Mouse (Mus musculus): Measurements from ENCODE around the gene Dhx16.

The Dhx16 gene

GRCm38 (mm10) chr17:35897644-35898573 lies 18.3 kb downstream of the Dhx16 start:
- peak; percentile 23 for DNase-seq

DNA sequence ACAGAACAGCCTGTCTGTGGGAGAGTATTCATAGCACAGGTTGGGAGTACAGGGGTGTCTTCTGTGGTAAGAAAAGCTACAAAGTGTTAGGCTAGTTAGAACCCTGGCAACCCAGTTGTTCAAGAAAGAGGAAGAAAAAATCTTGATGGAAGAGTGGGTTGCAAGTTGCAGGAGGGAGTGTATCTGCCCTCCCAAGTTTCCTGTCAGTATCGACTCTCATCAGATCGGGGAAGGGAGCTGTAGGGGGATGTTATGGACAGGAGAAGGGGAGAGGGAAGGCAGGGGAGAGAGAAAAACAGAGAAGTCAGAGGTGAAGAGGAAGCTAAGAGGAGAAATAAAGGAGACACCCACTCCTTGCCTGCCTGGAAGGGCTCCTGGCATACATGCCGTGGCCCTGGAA lies 21.0 kb downstream of the Dhx16 start:
- no peak for DNase-seq

- peak; percentile 67 for DNase-seq
These were observed 23.8 kb downstream of the Dhx16 start for GRCm38 (mm10) chr17:35903343-35903991.

DNA sequence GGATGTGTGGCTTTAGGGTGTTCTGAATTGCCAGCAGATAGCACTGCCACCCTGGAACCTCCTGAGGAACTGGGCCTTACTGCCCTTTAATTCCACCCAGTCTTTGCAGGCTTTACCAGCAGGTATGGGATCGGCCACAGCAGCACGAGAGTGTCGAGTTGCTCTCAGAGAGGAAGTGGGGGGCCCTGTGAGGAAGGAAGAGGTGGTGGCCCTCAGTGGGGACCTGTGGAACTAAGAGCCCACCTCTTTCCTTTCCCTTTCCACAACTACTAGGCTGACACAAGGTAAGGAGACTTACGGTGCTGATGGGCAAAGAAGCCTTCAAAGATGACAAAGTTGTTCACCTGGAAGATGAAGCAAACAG lies 24.4 kb downstream of the Dhx16 start:
- no peak for DNase-seq

DNA sequence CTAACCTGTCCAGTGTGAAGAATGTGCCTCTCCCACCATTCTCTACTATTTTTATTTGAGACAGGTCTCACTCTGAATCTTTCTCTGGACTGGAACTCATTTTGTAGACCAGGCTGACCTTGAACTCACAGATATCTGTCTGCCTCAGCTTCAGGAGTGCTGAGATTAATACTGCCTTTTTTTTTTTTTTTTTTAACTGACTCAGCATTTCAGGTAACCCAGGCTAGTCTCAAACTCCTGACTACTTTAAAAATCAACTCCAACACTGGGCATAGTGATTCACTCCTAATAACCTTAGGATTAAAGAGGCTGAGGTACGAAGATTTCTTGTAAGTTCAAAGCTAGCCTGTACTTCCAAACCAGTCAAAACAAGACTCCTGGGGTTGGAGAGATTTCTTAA lies 26.0 kb downstream of the Dhx16 start:
- DNase-seq, result no peak

GRCm38 (mm10) chr17:35907609-35908008 lies 28.0 kb downstream of the Dhx16 start:
- DNase-seq, result no peak

- DNase-seq, result no peak
These were observed 29.7 kb downstream of the Dhx16 start for GRCm38 (mm10) chr17:35909186-35909918.

DNA sequence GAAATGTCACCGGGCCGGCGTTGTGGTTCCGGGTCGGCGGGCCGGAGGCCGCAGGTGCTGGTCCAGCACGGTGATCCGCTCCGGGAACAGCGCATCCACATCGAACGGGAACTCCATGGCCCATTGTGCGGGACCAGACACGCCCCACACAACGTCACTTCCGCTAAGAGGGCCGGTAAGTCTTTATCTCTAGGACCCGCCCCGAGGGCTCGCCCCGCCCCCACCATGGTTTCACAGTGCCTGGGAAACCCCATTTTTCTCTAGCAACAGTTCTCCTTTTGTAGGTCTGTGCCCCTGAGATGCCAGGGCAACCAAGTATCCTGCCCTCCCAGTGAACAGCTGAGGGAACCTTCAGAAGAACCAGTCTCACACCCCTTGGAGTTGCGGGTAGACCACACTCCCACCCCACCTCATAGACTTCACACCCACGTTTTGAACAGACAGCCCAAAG lies 30.3 kb downstream of the Dhx16 start, which contains the start of gene Atat1:
TSS of gene Atat1 (minus strand) at position 157 of the 451 bp plus-strand sequence.
- peak; percentile 95 for DNase-seq

GRCm38 (mm10) chr17:35914975-35915374 lies 35.4 kb downstream of the Dhx16 start:
- DNase-seq, result no peak

GRCm38 (mm10) chr17:35915538-35916296 lies 36.1 kb downstream of the Dhx16 start:
- peak; percentile 33 for DNase-seq

DNA sequence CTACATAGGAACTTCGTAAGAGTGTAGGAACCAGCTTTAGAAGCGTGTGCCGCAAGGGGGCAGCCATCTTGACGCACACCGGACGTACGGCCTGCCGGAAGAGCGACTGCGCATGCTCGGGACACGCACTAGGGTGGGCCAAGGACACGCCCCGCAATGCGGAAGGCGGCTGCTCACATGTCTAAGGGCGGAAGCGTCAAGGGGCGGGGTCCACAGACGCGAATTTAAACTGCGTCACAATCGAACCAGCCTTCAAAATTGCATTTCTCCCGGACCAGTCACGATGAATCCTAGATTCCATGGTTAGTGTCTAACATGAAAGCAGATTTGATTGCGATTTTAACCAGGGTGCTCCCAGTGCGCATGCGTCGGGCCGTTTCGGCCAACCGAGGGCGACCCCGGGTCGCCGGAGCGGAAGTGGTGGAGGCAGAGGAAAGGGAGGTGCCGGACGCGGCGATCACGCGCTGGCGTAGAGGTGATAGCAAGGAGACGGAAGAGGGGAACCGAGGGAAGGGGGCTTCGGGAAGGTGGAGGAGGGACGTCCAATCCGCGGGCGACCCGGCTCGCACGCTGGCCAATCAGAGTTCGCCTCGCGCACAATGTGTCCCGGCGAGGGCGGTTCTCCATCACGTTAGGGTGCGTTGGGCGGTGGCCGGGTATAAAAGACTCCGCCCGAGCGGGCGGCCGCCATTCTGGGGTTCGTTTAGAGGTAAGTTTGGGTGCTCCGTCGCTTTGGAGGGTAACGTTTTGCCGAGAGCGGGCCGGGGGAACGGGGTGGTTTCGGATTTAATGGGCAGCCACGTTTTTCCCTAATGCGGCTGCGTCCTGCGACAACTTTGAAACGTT lies 36.9 kb downstream of the Dhx16 start, which contains the start of the genes Mrps18b and Ppp1r10:
TSS of gene Mrps18b (minus strand) at position 93 of the 846 bp plus-strand sequence.
TSS of gene Ppp1r10 (plus strand) at position 138 of the 846 bp plus-strand sequence.
- peak; percentile 98 for DNase-seq

GRCm38 (mm10) chr17:35917143-35917462 lies 37.5 kb downstream of the Dhx16 start:
- DNase-seq, result no peak

- peak; percentile 41 for DNase-seq
These were observed 38.0 kb downstream of the Dhx16 start for GRCm38 (mm10) chr17:35917463-35918251.

DNA sequence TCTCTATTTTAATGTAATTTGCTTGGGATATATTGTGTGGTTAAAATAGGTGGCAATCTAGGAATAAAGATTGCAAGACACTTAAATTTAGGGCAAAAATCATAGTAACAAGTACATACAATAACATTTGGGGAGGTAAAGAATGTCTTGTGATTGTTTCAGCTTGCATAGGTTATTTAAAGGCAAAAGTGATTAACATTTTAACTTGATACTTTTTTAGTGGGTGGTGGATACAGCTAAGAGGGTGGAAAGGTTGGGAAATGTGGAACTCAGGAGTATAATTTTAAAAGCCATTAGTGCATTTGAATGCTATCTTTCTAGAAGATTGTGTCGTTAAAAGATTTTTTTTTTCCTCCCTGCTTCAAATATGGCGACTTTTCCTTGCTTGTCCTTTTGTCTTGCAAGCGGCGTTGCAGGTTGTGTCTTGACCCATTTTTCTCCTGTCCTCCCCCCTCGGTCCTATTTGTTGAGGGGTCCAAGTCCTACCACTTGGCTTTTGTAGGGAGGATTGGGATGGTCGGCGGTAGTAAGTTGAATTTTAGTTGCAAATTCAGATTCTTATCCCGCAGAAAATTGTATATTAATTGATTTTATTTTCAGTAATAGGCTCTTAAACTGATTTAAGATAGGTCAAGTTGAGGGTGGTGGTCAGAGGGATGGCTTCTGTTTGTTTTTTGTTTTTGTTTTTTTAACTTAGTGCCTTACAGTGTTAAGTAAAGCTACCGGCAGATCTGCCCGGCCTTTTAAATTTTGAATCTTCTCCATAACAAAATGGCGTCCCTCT lies 38.8 kb downstream of the Dhx16 start:
- DNase-seq, result peak; percentile 49

DNA sequence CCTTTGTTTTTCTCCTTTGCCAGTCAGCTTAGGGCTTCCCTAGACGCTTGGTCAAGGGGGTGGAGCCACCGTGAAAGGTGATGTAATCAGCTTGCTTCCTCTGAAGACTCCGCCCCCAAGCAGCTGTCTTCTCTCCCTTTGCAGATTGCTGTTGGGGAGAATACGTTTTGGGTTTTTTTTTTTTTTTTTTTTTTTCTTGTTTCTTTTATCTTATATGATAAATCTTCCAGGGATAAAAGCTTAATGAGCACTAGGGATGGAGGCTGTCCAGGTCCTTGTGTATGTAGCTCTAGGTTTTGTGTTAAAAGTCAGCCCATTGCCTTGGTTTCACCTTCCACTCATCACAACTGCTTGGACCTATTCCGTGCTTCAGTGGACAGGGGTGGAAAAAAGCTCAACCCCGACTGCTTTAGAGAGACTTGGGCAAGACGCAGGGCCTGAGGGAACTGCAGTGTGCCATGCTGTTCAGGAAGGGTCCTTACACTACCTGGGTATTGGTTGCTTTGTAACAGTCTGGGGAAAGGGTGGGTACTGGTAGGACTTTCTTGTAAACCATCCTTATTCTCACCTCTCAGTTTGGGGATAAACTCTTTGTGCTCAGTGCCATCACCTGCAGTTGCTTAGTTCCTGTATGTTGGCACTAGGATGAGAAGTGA lies 39.6 kb downstream of the Dhx16 start:
- DNase-seq, result peak; percentile 95

- no peak for DNase-seq
These were observed 40.3 kb downstream of the Dhx16 start for GRCm38 (mm10) chr17:35919864-35920301.

DNA sequence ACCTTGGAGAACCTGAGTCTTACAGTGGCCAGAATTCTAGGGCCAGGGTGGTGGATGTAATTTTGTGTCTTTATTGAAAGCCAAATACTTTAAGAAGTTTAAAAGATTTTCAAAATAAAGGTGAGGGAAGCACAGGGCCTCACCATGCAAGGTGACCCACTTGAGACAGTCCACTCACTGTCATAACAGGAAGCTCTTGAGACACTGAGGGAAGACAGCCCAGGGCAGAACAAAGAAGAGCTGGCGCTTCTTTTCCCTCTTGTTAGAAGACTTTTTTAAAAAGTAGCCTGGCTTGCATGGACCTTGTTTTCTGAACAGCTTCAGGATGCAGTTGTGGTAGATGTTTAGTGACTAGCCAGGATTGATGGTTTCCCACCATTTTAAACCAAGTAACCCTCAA lies 40.8 kb downstream of the Dhx16 start:
- no peak for DNase-seq

GRCm38 (mm10) chr17:35920862-35921562 lies 41.4 kb downstream of the Dhx16 start:
- DNase-seq, result no peak

DNA sequence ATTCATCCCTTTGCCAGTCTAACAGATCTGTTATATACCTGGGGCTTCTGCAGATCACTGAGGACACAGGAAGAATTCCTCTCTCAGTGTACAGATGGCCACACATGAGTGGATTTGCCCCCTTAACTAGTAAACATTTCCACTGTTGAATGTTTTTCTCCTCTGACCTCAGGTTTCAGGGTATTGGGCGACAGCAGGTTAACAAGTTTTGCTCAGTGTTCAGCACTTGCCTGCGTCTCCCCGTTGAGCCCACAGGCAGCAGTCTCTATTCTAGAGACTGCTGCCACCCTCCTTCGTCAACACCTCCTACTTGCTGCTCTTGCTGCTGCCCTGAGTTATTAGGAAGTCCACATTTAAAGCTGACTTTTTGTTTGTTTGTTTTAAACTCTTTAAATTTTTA lies 42.1 kb downstream of the Dhx16 start:
- no peak for DNase-seq

Data from kidney, adult 18-20 months (tissue).